Mouse (Mus musculus): ENCODE data around the gene Muc4. TPM values are rescaled to one million over a fixed set of nuclear protein-coding genes. Genes with fewer than 3 reads are reported as not detected.

Gene Muc4
- total RNA-seq, 2 experiments from 2014 or later, result 0.10 to 0.27 TPM

DNA sequence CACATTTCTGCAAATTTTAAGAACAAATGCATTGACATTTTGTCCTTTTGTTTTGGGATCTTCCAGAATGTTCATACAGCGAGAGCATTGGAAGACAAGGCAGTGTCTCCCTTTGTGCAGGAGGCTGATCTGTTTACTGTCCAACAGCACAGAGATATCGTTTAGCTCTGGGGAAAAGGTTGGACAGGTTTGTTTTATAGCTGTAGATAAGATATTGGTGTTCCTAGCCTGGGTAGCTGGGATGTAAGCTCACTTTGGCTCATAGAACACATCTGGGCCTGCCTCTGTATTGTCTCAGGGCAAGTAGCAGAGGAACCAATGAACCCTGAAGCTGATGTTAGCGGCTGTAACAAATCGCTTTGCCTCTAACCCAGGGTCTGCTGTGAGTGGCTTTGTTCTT lies 11.9 kb upstream of the Muc4 start:
- intact Hi-C loops (cut with DNase I), result no loop called here
- DNase-seq, result no peak

DNA sequence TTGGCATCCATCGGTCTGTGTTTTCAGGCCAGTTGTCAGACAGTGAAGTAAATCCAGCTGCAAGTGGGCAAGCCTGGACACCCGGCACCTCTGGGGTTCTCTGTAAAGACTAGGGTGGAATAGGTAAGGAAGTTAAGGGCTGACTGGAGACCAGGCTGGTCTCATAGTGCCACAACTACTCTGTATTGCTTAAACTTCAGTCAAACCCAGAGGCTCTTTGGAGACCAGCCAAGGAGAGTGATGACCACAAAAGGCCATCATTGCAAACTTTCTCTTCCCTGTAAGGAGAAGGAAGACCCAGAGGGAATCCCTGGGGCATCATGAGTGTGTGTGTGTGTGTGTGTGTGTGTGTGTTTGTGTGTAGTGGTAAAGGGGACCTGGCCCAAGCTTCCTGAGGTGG lies 11.4 kb upstream of the Muc4 start:
- intact Hi-C loops (cut with DNase I), result no loop called here
- DNase-seq, result no peak

DNA sequence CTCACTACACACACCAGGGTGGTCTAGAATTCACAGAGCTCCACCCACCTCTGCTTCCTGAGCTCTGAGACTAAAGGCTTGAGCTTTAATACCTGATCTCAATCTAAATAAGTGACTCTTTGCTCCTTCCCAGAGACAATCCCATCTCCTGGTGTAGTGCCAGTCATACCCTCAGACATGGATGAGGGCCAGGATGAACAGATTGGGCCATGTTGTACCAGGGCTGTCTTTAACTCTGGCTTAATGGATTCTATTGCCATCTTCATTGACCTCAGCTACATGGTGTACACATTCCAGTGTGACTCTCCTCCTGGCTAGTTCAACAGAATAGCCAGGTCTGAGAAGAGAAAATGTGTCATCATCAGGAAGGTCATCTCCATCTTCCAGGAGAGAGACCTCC lies 9.2 kb upstream of the Muc4 start:
- no peak for DNase-seq
- intact Hi-C loops (cut with DNase I), result no loop called here

GRCm38 (mm10) chr16:32728240-32728639 lies 7.4 kb upstream of the Muc4 start:
- no peak for DNase-seq
- intact Hi-C loops (cut with DNase I), result no loop called here

DNA sequence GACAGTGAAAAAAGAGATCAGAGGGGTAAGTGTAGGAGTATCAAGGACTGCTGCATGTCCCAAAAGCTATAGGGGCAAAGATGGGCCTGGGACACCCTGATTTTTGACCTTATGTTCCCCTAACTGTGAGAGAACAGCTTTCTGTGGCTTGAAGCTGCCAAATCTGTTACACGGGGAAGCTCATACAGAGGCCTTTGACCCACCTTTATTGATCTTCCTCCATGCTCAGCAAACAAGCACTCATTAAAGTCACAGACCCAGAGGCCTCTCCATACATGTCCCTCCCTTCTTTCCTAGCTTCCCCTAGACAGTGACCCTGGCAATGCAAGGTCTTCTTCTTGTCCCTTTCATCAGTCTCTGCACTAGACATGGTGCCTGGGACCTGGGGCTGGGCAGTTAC lies 7.0 kb upstream of the Muc4 start:
- intact Hi-C loops (cut with DNase I), result no loop called here
- no peak for DNase-seq

DNA sequence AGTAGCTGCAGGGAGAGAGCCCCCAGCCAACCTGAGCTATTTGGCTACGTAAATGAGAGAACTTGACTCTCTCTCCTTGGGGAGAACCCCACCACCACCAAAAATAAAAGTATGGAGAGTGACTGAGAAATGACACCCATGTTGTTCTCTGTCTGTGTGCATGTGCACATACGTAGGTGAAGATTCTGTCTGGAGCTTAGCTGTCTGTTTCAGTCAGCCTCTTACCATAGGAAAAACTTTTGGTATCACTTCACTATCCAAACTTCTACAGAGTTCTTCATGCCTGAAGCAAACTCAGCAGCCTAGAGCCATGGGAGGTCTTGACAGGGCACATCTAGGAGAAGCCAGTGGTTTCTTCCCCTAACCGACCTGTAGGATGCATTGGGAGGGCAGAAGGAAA lies 2.5 kb upstream of the Muc4 start:
- intact Hi-C loops (cut with DNase I), result no loop called here
- no peak for DNase-seq

- DNase-seq, result no peak
- intact Hi-C loops (cut with DNase I), result no loop called here
These were observed 336 bp downstream of the Muc4 start for GRCm38 (mm10) chr16:32736022-32736421.

DNA sequence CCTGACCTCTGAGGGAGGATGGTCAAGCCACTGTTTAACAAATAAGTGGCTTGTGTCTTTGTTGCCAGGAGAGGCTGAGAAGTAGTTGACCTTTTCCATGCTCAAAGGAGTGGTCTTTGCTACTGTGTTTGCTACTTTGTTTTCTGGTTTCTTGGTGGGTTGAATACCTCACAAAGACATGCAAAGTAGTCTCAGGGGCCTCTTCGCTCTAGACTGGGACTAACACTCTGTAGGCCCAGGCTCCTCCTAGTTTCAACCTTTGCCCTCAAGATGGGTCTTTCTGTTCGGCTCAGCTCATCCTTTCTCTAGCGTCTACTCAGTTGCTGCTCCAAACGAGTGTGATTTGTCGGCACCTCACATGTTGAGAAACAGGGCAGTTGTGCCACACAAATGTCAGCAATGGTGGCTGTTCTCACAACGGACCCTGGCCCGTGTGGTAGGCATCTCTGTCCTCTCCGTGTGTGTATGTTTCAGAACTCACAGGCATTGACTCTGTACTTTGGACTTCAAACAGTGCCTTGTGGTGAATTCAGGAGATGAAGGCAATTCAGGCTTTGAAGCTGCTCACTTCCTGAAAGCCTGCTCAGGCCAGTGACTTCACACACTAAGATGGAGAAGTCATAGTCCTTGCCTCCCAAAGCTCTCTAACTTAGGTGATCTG lies 4.4 kb downstream of the Muc4 start:
- no peak for DNase-seq
- intact Hi-C loops (cut with DNase I), result no loop called here

DNA sequence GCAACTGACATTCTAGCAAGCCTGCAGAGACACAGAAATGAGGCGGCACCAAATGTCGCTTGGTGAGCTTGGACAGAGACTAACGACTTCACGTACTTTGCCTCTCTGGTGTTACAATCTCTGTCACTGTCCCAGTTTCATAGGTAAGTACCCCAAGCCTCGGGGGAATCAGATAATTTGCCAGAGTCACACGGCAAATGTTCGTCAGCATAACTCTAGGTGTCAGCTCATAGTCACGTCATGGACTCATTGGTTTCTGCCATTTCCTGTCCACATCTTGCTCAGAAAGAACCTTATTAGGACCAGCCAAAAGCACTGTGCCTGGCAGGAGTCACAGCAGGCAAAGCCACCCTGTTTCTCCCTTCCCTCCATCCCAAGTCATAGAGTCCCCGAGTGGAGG lies 5.7 kb downstream of the Muc4 start:
- intact Hi-C loops (cut with DNase I), result no loop called here

GRCm38 (mm10) chr16:32742712-32743111 lies 7.0 kb downstream of the Muc4 start:
- intact Hi-C loops (cut with DNase I), result no loop called here
- DNase-seq, result no peak

More for the DNA sequence above, 5.7 kb downstream of the Muc4 start:
- DNase-seq, result no peak

DNA sequence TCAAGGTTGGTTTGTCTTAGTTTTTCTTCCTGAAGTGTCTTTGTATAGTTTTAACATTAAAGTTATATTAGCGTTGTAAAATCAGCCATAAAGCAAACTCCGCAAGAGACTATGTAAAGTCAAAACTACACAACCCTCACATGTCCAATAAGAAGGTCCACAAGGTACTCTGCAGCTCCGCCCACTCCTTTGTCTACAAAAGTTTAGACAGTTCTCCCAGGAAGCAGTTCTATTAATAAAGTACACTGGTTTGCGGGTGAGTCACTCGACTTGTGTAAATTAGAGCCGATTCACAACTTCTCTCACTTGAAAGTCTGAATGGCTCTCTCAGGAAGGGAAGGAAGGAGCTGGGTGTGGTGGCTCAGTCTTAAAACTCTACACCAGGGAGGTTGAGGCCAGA lies 10.2 kb downstream of the Muc4 start:
- DNase-seq, result no peak
- intact Hi-C loops (cut with DNase I), result no loop called here

GRCm38 (mm10) chr16:32750242-32751127 lies 14.8 kb downstream of the Muc4 start:
- intact Hi-C loops (cut with DNase I), result no loop called here
- DNase-seq, result no peak

DNA sequence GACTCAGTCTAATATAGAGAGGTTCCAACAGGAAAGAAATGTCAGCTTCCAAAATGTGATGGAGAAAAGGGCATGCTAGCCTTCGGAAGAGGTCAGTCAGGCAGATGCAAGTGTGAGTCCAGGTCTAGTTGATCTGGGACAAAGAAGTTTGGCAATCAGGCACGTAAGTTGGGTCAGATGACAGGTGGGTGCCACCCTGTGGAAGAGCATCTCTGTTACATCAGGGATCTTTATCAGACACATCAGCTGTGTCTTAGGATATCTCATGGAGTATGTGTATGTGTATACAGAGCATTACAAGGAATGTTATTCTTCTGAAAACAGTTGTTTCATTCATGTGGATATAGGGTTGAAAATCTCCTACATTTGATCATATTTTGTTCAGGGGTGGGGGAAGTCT lies 28.9 kb downstream of the Muc4 start:
- no peak for DNase-seq
- intact Hi-C loops (cut with DNase I), result no loop called here

DNA sequence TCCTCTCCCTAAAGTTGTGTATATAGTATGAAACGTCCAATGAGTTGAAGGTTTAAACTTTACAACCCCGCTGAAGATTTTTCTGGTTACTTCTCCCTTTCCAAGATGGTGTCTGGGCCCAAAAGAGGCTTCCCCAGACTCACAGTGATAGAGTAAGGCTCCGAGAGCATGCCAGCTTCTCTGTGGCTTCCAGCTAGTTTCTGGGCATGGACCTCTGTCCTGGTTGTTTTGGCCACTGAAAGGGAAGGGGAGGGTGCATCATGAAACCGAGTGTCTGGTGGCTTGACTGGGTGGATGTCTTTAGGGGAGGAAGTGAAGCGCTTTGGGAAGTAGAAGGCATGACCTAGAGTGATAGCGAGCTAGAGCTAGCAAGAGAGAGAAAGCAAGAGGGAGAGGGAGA lies 29.3 kb downstream of the Muc4 start:
- DNase-seq, result no peak
- intact Hi-C loops (cut with DNase I), result no loop called here

DNA sequence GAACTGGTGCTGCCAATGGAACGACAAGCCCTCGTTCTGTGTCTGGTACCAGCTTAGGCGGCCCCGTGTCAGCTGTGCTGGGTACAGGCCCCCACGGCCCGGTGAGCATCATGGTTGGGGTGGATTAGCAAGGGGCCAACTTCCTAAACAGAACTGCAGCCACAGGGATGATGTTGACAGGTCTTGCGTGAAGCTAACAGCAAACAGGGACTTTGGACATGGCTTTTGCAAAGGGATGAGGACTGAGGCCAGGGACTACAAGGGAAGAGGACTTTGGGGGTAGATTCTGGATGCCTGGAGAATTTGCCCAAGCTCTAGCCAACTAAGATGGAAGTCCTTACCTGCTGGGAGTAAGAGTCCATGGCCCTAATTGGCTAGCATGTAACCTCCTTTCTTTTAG lies 31.2 kb downstream of the Muc4 start:
- intact Hi-C loops (cut with DNase I), result no loop called here
- no peak for DNase-seq

DNA sequence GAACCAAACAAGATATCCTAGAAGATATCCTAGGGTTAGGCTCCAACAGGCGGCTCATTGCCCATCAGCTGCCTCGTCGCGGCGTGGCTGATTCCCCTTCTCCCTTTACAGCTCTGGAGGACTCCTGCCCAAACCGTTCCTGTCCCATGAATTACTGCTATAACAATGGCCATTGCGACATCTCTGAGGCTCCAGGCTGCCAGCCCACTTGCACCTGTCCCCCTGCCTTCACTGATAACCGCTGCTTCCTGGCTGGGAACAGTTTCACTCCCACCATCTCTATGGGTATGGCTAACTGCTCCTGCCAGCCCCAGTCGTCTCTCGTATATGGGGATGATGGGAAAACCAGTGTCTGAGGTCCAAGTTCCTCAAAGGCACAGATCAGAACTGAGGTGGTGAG lies 41.0 kb downstream of the Muc4 start:
- no peak for DNase-seq
- intact Hi-C loops (cut with DNase I), result no loop called here

DNA sequence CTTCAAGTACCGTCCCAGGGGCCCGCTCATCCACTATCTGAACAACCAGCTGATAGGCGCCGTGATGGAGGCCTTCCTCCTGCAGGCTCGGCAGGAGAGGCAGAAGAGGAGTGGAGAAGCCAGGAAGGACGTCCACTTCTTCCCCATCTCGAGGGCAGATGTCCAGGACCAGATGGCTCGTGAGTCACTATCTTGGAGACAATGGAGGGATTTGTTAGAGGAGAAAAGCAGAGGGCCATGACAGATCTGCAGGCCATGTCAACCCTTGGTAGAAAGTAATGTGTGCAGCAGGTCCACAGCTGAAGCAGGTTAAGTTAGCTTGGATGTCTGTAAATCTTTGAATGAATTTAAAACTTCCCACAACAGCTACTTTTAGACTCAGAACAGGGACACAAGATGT lies 43.3 kb downstream of the Muc4 start:
- no peak for DNase-seq
- intact Hi-C loops (cut with DNase I), result no loop called here

DNA sequence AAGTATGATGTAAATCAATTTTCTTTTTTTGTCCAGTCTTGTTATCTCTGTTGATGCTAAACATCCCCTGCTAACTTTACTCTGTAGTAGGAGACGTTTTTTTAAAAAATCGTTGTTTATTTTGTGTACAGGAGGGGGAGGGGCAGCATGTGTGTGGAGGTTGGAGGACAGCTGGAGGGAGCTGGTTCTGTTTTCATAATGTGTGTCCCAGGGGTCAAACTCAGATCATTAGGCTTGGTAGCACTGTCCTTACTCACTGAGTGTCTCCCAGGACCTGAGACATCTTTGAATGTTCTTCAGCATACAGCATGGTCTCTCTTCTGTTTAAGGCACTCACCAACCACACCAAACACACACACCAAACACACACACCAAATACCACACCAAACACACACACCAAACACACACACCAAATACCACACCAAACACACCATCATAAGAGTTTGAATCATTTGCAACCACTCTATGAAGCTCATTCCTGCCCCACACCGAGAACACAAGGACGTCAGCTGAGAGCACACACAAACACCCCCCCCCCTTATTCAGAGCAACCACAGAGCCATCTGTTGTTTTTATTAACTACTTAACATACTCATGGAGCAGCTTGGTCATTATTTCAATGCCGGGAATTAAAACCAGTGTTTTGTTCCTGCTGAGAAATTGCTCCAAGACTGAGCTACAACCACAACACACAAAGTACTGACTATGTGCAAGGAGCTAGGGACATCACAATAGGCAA lies 47.8 kb downstream of the Muc4 start:
- DNase-seq, result no peak
- intact Hi-C loops (cut with DNase I), result no loop called here

DNA sequence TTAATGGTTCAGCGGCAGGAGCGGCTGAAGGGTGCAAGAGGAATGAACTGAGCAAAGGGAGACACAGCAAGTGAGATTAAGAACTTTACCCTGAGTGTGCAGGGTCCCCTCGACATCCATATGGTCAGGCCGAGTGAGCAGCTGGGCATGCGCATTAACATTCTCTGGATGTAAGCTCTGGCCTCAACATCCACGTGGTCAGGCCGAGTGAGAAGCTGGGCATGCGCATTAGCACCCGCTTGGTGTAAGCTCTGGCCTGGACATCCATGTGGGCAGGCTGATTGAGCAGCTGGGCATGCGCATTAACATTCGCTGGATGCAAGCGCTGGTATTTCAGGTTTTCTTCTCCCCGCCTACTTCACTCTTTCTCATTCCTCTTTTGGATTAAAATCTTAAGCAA lies 49.2 kb downstream of the Muc4 start:
- no peak for DNase-seq
- intact Hi-C loops (cut with DNase I), result no loop called here

DNA sequence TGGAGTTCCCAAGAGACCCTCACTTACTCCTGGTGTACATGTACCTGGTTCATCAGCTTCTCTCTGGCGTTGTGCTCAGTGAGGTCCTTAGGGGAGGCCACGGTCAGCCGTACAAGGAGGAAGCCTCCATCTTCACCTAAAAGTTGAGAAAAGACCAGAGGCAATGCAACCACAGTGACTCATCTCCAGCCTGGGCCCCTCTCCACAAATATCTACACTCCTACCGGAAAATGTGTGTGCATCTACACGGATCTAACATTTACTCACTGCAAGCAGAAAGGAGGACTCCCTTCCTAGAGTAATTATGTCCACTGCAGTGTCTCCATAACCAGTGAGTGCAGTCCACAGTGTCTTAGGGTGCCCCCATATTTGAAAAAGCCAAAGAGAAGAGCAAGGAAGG lies 54.4 kb downstream of the Muc4 start:
- intact Hi-C loops (cut with DNase I), result no loop called here
- DNase-seq, result no peak

GRCm38 (mm10) chr16:32795177-32795576 lies 59.5 kb downstream of the Muc4 start:
- no peak for DNase-seq

More at GRCm38 (mm10) chr16:32795177-32795576, 59.5 kb downstream of the Muc4 start:
- intact Hi-C loops (cut with DNase I), result no loop called here
